Mouse (Mus musculus): Measurements from ENCODE around the gene Tbc1d9. TPM values are rescaled to one million over a fixed set of nuclear protein-coding genes. Genes with fewer than 3 reads are reported as not detected.

Tbc1d9 gene
- polyA plus RNA-seq, 1 experiment from 2014 or later = 20.2 TPM

GRCm38 (mm10) chr8:83182784-83183183, 17.6 kb downstream of the Tbc1d9 start:
- no peak overlapping the region for H3K4me3 ChIP-seq
- no peak overlapping the region for H3K9ac ChIP-seq
- peak; percentile 18; the same call in 1 of the 2 replicates for ATAC-seq (ENCODE audit: low FRiP score, low read depth)
- peaks cover 22% of the 10 kb centered on the region for H3K4me1 ChIP-seq
- H3K9me3 ChIP-seq = no peaks in the 10 kb centered on the region
- H3K4me2 ChIP-seq (replicated peaks) = no peak overlapping the region
- H3K27ac ChIP-seq = 0 out of 2 replicates have a peak overlapping the region, but pooled peaks have one; percentile 21
- H3K36me3 ChIP-seq = no peaks in the 10 kb centered on the region
- no peaks in the 10 kb centered on the region for H3K27me3 ChIP-seq (replicated peaks)
- WGBS = 65% methylated on average over 5 of the region's 5 CpGs

GRCm38 (mm10) chr8:83186376-83186775, 21.2 kb downstream of the Tbc1d9 start:
- Histone ChIP-seq H3K27me3 (replicated peaks) (no peaks in the 10 kb centered on the region), H3K27ac (no peak overlapping the region), H3K4me2 (replicated peaks) (no peak overlapping the region), H3K9me3 (no peaks in the 10 kb centered on the region), H3K9ac (no peak overlapping the region), H3K36me3 (no peaks in the 10 kb centered on the region), H3K4me1 (peaks cover 12% of the 10 kb centered on the region), H3K4me3 (no peak overlapping the region)
- WGBS = 70% methylated on average over 6 of the region's 6 CpGs
- ATAC-seq (ENCODE audit: low FRiP score, low read depth) = no peak

GRCm38 (mm10) chr8:83187363-83187962, 22.3 kb downstream of the Tbc1d9 start:
- Histone ChIP-seq H3K4me3 (no peak overlapping the region), H3K4me1 (peaks cover 12% of the 10 kb centered on the region), H3K9ac (no peak overlapping the region), H3K36me3 (no peaks in the 10 kb centered on the region), H3K9me3 (no peaks in the 10 kb centered on the region), H3K27ac (no peak overlapping the region), H3K4me2 (replicated peaks) (no peak overlapping the region), H3K27me3 (replicated peaks) (no peaks in the 10 kb centered on the region)
- ATAC-seq (ENCODE audit: low FRiP score, low read depth) = peak; percentile 48
- WGBS = 76% methylated on average over 10 of the region's 10 CpGs

- Histone ChIP-seq H3K9ac (no peak overlapping the region), H3K27me3 (replicated peaks) (no peaks in the 10 kb centered on the region), H3K4me3 (no peak overlapping the region), H3K27ac (no peak overlapping the region), H3K9me3 (no peaks in the 10 kb centered on the region), H3K4me1 (no peaks in the 10 kb centered on the region), H3K36me3 (no peaks in the 10 kb centered on the region), H3K4me2 (replicated peaks) (no peak overlapping the region)
- 82% methylated on average over 4 of the region's 4 CpGs for WGBS
- ATAC-seq (ENCODE audit: low FRiP score, low read depth) = no peak
Observed at GRCm38 (mm10) chr8:83189538-83190095, 24.5 kb downstream of the Tbc1d9 start.

GRCm38 (mm10) chr8:83196088-83196487, 30.9 kb downstream of the Tbc1d9 start:
- no peak overlapping the region for H3K27ac ChIP-seq
- no peak overlapping the region for H3K4me2 ChIP-seq (replicated peaks)
- H3K27me3 ChIP-seq (replicated peaks) = no peaks in the 10 kb centered on the region
- no peaks in the 10 kb centered on the region; the same call in 1 of the 2 replicates for H3K4me1 ChIP-seq
- no peaks in the 10 kb centered on the region for H3K9me3 ChIP-seq
- 78% methylated on average over 6 of the region's 6 CpGs for WGBS
- ATAC-seq (ENCODE audit: low FRiP score, low read depth) = no peak
- H3K4me3 ChIP-seq = no peak overlapping the region
- H3K9ac ChIP-seq = no peak overlapping the region
- H3K36me3 ChIP-seq = no peaks in the 10 kb centered on the region

GRCm38 (mm10) chr8:83199715-83200114, 34.6 kb downstream of the Tbc1d9 start:
- Histone ChIP-seq H3K9me3 (no peaks in the 10 kb centered on the region), H3K4me2 (replicated peaks) (no peak overlapping the region), H3K27ac (no peak overlapping the region), H3K4me3 (no peak overlapping the region), H3K36me3 (no peaks in the 10 kb centered on the region), H3K9ac (no peak overlapping the region), H3K4me1 (no peaks in the 10 kb centered on the region; the same call in 1 of the 2 replicates), H3K27me3 (replicated peaks) (no peaks in the 10 kb centered on the region)
- no peak for ATAC-seq (ENCODE audit: low FRiP score, low read depth)
- 65% methylated on average over 8 of the region's 8 CpGs for WGBS

GRCm38 (mm10) chr8:83200191-83201177, 35.3 kb downstream of the Tbc1d9 start:
- no peaks in the 10 kb centered on the region; the same call in 1 of the 2 replicates for H3K4me1 ChIP-seq
- H3K27ac ChIP-seq = no peak overlapping the region
- no peaks in the 10 kb centered on the region for H3K9me3 ChIP-seq
- 84% methylated on average over 16 of the region's 16 CpGs for WGBS
- H3K4me2 ChIP-seq (replicated peaks) = no peak overlapping the region
- no peak for ATAC-seq (ENCODE audit: low FRiP score, low read depth)
- H3K4me3 ChIP-seq = no peak overlapping the region
- H3K9ac ChIP-seq = no peak overlapping the region
- H3K36me3 ChIP-seq = no peaks in the 10 kb centered on the region
- no peaks in the 10 kb centered on the region for H3K27me3 ChIP-seq (replicated peaks)

- Histone ChIP-seq H3K27me3 (replicated peaks) (no peaks in the 10 kb centered on the region), H3K9ac (no peak overlapping the region), H3K27ac (no peak overlapping the region), H3K4me1 (no peaks in the 10 kb centered on the region; the same call in 1 of the 2 replicates), H3K4me3 (no peak overlapping the region), H3K36me3 (no peaks in the 10 kb centered on the region), H3K9me3 (no peaks in the 10 kb centered on the region), H3K4me2 (replicated peaks) (no peak overlapping the region)
- 95% methylated on average over 11 of the region's 11 CpGs for whole genome bisulfite sequencing
- no peak for ATAC-seq (ENCODE audit: low FRiP score, low read depth)
Observed at GRCm38 (mm10) chr8:83202946-83203345, 37.8 kb downstream of the Tbc1d9 start.

- WGBS = 85% methylated on average over 7 of the region's 7 CpGs
- no peak overlapping the region for H3K9ac ChIP-seq
- no peaks in the 10 kb centered on the region for H3K9me3 ChIP-seq
- peaks cover 3% of the 10 kb centered on the region; the same call in 1 of the 2 replicates for H3K4me1 ChIP-seq
- no peaks in the 10 kb centered on the region for H3K27me3 ChIP-seq (replicated peaks)
- peaks cover 6% of the 10 kb centered on the region for H3K36me3 ChIP-seq
- no peak overlapping the region for H3K4me2 ChIP-seq (replicated peaks)
- no peak overlapping the region for H3K4me3 ChIP-seq
- H3K27ac ChIP-seq = no peak overlapping the region
- no peak for ATAC-seq (ENCODE audit: low FRiP score, low read depth)
Observed at GRCm38 (mm10) chr8:83205907-83206306, 40.8 kb downstream of the Tbc1d9 start.

GRCm38 (mm10) chr8:83209581-83209980, 44.4 kb downstream of the Tbc1d9 start:
- peaks cover 6% of the 10 kb centered on the region for H3K36me3 ChIP-seq
- no peaks in the 10 kb centered on the region for H3K9me3 ChIP-seq
- no peak overlapping the region for H3K4me3 ChIP-seq
- peaks cover 3% of the 10 kb centered on the region; the same call in 1 of the 2 replicates for H3K4me1 ChIP-seq
- no peak for ATAC-seq (ENCODE audit: low FRiP score, low read depth)
- no peak overlapping the region for H3K9ac ChIP-seq
- H3K27ac ChIP-seq = no peak overlapping the region
- WGBS = 74% methylated on average over 4 of the region's 4 CpGs
- no peaks in the 10 kb centered on the region for H3K27me3 ChIP-seq (replicated peaks)
- H3K4me2 ChIP-seq (replicated peaks) = no peak overlapping the region

- H3K27ac ChIP-seq = no peak overlapping the region
- H3K4me2 ChIP-seq (replicated peaks) = no peak overlapping the region
- H3K9ac ChIP-seq = no peak overlapping the region
- H3K27me3 ChIP-seq (replicated peaks) = no peaks in the 10 kb centered on the region
- no peak overlapping the region for H3K4me3 ChIP-seq
- no peak for ATAC-seq (ENCODE audit: low FRiP score, low read depth)
- 90% methylated on average over 7 of the region's 7 CpGs for WGBS
- no peaks in the 10 kb centered on the region for H3K9me3 ChIP-seq
- H3K4me1 ChIP-seq = peaks cover 3% of the 10 kb centered on the region; the same call in 1 of the 2 replicates
- H3K36me3 ChIP-seq = peaks cover 6% of the 10 kb centered on the region
Observed at GRCm38 (mm10) chr8:83210676-83211075, 45.5 kb downstream of the Tbc1d9 start.

GRCm38 (mm10) chr8:83215065-83215464, 49.9 kb downstream of the Tbc1d9 start:
- Histone ChIP-seq H3K4me2 (replicated peaks) (no peak overlapping the region), H3K9me3 (no peaks in the 10 kb centered on the region), H3K27me3 (replicated peaks) (no peaks in the 10 kb centered on the region), H3K9ac (no peak overlapping the region), H3K4me3 (no peak overlapping the region), H3K36me3 (peaks cover 6% of the 10 kb centered on the region), H3K4me1 (no peaks in the 10 kb centered on the region), H3K27ac (no peak overlapping the region)
- no peak for ATAC-seq (ENCODE audit: low FRiP score, low read depth)
- 74% methylated on average over 5 of the region's 5 CpGs for WGBS

Data from neural tube, embryonic 12.5 days (tissue).